Mouse (Mus musculus) kidney, adult 18-20 months (tissue): Measurements from ENCODE around the gene Fgf7.

Experiments
- DNase-seq: peaks from one replicate; pipeline ENCODE4 v3.0.0; 2021

Fgf7 gene

GRCm38 (mm10) chr2:126034379-126035005, at the start of gene Fgf7:
TSS of gene Fgf7 (plus strand) at chr2:126034658.
- peak; percentile 4 for DNase-seq

DNA sequence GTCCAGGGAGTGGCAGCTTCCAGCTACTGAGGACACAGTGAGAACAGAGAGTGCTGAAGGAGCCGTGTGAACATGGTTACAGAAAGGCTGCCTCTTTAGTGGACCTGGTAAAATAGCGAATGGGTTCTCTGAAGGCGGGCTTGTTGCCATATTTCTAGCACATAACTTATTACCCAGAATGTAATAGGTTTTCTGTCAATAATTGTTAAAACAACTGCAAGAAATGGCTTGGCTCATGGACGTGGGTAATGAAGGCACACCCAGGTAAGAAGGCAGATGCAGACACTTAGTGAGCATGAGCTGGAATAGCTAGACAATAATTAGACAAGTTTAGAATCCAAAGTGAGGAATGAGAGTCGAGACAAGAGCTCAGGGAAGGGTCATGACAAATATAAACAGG, 32.2 kb upstream of the Fgf7 start:
- no peak for DNase-seq

DNA sequence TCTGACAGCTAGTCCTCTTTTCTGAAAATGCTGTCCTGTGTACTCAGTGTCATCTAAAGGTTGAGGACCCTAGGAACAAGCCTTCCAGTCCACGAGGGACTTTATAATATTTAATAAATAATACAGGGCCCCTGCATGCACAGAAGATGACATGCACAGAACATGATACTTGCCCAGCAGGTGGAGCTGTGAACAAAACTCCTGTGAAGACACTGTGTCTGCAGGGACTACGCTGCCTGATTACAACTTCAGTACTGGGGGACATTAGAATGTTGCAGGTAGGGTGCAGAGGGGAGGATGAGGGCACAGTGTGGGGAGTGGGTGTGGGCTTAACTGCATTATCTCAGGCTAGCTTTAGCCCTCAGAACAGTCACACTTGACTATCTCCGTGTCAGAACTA, 28.4 kb upstream of the Fgf7 start:
- DNase-seq, result peak; percentile 52

DNA sequence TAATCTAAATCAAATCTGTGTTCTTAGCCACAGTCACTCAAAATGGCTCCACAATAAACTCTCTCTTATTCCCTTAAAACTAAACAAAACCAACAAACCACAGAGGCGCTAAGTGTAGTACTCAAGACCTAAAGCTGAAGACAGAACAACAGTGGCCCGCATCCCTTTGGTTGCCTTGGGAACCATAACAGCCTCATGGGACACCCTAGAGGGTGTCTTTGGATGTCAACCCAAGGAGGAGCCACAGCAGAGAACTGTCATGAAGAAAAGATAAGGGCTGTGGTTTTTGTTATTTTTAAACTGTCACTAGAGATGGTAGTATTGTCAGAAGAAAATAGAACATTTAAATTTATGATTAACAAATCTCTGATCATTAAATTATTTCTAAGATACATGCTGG, 27.7 kb upstream of the Fgf7 start:
- no peak for DNase-seq

DNA sequence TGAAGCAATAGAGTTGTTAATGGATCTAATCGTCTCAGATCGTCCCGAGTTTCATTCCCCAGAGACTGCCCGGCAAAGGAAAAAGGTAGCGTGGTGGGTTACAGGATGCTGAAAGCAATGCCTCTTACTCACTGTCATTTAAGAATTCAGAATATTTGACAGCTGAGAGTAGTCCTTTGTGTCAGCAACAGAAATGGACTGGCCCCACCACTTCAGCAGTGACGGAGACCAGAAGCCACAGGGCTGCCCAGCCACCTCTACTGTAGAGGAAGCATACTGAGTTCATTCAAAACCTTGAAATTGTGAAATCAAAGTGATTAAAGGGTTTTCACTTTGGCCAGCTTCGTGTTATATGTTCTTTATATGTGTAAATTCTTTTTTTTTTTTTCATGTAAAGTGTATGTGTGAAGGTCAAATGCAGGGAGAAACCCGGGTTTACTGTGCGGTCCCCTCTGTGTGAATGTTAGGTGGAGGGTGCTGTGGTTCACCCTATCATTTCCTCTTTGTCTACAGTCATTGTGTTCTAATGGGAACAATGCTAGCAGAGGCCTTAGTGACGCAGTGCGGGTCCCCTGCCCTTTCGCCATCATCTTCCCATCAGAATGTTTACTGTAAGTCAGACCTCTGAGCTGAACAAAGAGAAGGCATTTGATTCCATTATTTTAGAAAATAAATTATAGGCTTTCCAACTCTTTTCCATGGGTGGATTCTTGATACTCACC, 19.3 kb upstream of the Fgf7 start:
- DNase-seq, result no peak

DNA sequence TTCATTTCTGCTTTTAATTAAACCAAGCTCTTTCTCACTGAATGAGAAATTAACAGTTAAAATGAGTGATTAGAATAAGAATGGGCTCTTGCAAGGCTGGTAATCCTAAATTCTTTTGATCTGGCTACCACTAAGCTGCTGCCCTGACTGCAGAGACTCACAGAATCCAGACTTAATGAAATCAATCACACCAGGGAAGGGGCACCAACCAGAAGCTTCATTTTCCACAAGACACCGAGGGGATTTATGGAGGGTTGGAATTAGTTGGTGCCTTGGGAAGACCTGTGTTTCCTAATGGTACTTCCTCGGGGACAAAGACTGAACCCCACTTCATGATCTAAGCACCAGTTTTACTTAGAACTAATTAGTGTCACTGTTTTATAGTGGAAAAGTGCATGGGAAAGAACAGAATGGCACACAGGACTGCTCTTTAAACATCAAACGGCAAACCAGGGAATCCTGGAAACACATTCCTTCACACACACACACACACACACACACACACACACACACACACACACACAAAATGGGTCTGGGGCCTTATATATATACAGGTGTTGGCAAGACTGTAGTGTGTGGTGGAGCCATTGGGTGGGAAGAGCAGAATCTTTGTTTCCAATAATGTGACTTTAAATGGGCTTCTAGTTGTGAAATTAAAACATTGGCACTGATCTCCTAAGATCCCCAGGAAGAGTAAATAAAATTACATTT, 18.5 kb upstream of the Fgf7 start:
- no peak for DNase-seq

- DNase-seq, result no peak
Measured at GRCm38 (mm10) chr2:126031186-126031900, 3.1 kb upstream of the Fgf7 start.

DNA sequence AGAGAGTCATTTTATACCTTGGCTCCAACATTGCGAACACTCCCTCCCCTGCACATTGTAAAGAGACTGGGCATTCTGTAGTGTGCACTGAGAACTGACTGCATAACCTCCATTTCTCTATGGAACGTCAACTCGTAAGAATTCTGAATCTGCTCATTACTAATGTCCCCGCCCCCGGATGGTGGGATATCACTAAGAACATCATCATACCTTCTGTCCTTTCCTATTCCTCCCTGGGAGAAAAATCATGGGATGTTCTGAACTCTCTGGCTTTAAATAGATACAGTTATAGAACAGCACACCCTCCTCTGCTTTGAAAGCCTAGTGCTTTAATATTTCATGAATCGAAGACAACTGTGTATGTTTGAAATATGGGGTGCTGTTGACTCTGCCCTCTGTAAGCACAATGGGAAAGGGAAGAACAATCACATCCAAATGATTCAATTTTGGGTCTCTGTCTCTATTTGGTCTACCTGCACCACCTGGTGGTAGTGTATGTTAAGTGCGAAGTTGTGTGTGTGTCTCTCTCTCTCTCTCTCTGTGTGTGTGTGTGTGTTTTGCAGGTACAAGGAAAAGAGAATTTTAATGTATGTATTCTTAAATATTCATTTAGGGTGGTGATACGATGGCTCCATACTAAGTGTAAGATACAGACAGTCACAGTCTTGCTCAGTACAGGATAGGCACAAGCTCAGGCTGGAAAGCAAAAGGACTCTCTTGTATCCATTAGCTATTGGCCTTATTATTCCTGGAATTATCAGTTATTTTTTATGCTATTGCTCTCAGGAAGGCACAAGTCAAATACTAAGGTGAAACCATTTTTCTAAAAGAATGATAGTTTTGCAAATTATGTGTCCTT, 1.1 kb upstream of the Fgf7 start:
- peak; percentile 4 for DNase-seq

DNA sequence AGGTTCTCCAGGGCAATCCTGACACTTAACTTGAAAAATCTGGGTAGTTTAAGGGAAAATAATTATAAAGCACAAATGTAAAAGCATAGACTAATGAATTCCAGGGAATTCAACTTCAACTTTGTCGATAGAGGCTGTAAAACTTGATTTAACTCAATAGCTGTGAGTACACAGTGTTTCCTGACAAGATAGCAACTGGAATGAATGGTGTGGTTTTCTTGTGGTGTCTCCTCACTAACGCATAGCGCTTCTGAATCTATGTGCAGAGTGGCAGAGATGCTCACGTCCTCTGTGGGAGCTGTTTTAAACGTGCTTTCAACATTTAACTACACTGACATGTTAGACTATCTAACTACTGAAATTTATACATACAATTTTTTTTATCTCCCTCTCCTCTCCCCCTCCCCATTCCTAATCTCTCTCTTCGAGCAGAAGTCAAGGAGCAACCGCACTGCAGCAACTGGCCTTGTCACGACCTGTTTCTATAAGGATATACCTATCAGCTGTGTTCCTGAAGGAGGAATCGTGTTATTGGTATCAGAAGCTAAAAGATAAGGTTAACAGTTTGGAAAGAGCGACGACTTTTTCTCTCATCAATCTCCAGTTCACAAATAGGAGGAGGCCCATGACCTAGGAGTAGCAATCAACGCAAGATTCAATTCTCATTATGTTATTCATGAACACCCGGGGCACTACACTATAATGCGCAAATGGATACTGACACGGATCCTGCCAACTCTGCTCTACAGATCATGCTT, 734 bp downstream of the Fgf7 start:
- DNase-seq, result no peak

GRCm38 (mm10) chr2:126036121-126036520, 1.7 kb downstream of the Fgf7 start:
- no peak for DNase-seq

GRCm38 (mm10) chr2:126038221-126039000, 4.0 kb downstream of the Fgf7 start:
- DNase-seq, result no peak

DNA sequence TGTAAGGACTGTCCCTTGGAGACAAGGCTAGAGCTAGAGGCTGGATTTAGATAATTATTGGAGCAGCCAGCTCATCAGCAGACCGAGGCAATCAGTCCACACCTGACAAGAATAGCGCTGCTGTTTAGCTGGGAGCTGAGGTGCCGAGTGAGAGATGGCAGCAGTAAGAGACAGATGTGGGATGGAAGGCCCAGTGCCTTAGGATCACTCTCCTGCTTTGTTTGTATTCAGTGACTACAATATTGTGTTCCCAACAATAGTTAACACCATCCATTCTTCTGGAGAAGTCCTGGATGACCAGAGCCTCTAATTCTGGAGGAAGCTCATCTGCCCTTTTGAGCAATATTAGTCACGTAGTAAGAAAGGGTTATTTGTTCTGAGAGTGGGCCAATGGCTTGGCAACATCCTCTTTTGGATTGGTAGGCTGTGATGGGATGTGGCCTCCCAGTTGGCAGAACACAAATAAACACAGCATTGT, 5.0 kb downstream of the Fgf7 start:
- DNase-seq, result no peak

DNA sequence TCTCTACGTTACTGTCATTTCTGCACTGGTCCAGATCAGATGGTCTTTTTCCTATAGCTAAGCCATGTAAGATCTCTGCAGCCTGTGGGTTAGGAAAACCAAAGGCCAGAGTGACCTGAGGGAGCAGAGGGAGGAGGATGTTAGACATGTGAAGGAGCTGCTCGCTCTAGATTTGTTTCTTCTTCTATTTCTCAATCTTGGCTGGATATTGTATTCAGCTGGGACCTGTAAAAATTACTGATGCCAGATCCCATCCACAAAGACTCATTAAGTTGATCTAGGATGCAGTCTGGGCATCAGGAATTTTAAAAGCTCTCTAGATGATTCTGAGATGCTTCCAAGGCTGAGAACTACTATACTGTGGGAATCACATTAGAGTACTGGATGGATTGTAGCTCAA, 6.2 kb downstream of the Fgf7 start:
- DNase-seq, result no peak

- no peak for DNase-seq
Measured at GRCm38 (mm10) chr2:126041237-126041636, 6.8 kb downstream of the Fgf7 start.

- DNase-seq, result no peak
Measured at GRCm38 (mm10) chr2:126042674-126043073, 8.2 kb downstream of the Fgf7 start.

GRCm38 (mm10) chr2:126045621-126046020, 11.2 kb downstream of the Fgf7 start:
- peak; percentile 23 for DNase-seq

GRCm38 (mm10) chr2:126052749-126053557, 18.5 kb downstream of the Fgf7 start:
- no peak for DNase-seq

DNA sequence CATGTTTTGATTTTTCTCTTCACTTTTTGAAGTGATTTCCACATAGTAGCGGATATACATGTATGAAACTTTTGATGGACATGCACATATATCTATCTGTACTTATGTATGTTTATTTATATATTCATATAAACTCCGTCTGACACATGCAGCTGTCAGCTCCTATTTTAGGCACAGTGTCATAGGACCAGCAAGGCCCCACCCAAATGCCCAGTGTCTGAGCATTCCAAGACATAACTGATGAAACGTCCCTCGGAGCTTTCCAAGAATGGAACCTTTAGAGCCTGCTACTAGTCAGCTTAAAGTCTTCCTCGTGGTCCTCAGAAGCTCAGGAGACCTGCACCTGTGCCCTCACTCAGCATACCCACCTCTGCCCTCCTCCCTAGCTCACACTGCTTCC, 19.2 kb downstream of the Fgf7 start:
- no peak for DNase-seq

GRCm38 (mm10) chr2:126060595-126060994, 26.1 kb downstream of the Fgf7 start:
- no peak for DNase-seq
